Mouse (Mus musculus) heart, postnatal 36 days (tissue): ENCODE data around the gene Olfr6. TPM values are rescaled to one million over a fixed set of nuclear protein-coding genes. Genes with fewer than 3 reads are reported as not detected.
"Not testable (repeated sequence)": the region's sequence is repeated elsewhere in the genome, so short reads cannot be mapped to it uniquely, and the experiment has no call there.

ENCODE experiments used
- DNase-seq, 2 experiments: peaks; one replicate each; pipeline ENCODE4 v3.0.0; 2021 to 2022
- intact Hi-C: fragments of 180-260 bp; cut with DNase I; formaldehyde crosslinking; loops from one replicate; pipeline ENCODE4 v1.15.1; 2025
- total RNA-seq, 2 experiments: library from RNA; stranded (reverse); gene quantifications; 2 replicates each; pipeline ENCODE4 v1.2.3; 2021

Olfr6 gene
- not detected for total RNA-seq

GRCm38 (mm10) chr7:106963837-106964236 lies at the start of gene Olfr6:
Olfr6 (minus strand) TSS chr7:106963937.
- intact Hi-C loops = no loop called here
- no peak for DNase-seq

DNA sequence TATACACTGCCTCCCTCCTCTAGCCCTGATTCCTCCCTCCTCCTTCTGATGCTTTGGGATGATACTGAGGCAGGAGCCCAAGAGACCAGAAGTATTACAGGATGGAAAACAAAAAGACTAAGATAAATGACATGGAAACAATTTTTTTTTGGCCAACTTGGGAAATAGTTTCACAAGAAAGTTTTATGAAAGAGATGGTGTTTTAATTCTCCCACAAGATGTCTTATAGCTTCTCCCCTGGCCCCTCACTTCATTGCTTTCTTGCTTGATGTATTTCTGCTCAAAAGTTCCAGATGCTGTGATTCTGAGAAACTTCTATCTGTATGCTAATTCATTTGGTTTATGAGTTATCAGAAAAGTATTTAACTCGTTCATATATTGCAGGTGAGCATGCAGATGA lies 42.2 kb upstream of the Olfr6 start, which contains the start of gene Olfr2:
Gene Olfr2, minus strand, starts transcription at position 101 of the 400 bp plus-strand sequence.
- DNase-seq = no peak
- intact Hi-C loops = no loop called here

- intact Hi-C loops = no loop called here
- no peak for DNase-seq
Observed at GRCm38 (mm10) chr7:107004169-107004568, 40.4 kb upstream of the Olfr6 start.

GRCm38 (mm10) chr7:107000798-107001197 lies 37.1 kb upstream of the Olfr6 start:
- no peak for DNase-seq
- intact Hi-C loops = no loop called here

GRCm38 (mm10) chr7:106985236-106985635 lies 21.5 kb upstream of the Olfr6 start:
- DNase-seq = no peak
- intact Hi-C loops = no loop called here

- intact Hi-C loops = no loop called here
- DNase-seq = no peak
Observed at GRCm38 (mm10) chr7:106975353-106975752, 11.6 kb upstream of the Olfr6 start, which contains the start of gene Olfr711. Olfr711 (minus strand) TSS chr7:106975453.

DNA sequence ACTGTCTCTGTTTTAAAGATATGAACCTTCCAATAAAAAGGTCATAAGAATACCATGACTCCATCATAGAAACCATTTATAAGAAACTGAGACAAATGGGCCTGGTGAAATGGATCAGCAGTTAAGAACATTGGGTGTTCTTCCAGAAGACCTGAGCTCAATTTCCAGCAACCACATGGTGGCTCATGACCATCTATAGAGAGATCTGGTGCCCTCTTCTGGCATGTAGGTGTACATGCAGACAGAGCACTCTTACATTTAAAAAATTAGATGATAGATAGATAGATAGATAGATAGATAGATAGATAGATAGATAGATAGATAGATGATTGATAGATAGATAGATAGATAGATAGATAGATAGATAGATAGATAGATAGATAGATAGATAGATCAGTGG lies 3.8 kb upstream of the Olfr6 start:
- intact Hi-C loops, DNase-seq: not testable (repeated sequence)

DNA sequence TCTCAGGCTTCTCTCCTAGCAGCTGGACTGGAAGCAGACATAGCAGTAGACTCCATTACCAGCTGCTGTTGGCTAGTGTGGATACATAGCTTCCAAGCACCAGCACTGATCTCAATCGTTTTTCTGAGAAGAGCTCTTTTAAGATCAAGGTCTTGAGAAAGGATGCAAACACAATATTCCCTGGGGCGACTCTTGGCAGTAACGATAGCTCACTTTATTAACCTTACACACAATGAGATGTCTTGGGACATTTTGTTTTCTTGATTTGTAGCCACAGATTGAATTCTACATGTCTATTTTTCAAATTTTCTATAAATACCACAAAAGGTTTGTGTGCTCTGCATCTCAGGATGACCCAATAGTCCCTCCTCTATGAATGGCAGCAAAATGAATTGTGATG lies 15.5 kb downstream of the Olfr6 start, which contains the start of gene Olfr710:
Gene Olfr710, minus strand, starts transcription at position 101 of the 400 bp plus-strand sequence.
- DNase-seq = no peak
- intact Hi-C loops = no loop called here

DNA sequence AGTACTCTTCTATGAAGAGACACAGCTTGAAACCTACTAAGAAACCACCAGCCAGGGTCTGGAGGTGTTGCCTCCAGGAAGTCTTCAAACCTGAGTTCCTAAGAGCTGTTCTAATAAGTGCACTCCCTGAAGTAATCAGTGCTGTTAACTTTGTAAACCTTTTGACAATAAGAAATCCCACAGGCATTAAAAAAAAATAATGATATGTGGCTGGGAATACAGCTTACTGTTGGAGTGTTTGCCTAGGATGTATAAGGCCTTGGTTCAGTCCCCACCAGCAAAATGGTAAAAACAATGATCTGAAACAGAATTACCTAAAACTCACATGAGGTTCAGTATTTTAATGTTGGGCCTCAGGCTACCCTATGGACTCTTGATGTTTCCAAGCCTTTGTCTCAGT lies 31.6 kb downstream of the Olfr6 start, which contains the start of gene Olfr709-ps1:
Gene Olfr709-ps1, minus strand, starts transcription at position 101 of the 400 bp plus-strand sequence.
- DNase-seq = no peak
- intact Hi-C loops = no loop called here

DNA sequence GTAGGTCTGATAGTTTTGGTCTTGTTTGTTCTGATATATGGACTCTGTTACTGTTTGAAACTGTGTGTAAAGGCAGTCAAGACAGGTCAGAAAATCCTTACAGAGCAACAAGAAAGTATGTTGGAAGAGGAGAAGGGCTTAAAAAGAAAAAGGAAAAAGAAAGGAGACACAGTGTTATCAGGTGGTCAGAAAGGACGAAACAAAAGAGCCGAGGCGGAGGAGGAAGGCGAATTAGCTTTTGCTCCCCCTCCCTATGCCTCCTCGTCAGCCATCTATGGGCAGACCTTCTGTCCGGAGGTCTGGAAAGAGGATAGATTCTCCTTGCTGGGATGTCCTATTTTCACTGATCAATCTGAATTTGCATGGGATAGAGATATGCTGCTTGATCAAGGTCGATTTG lies 42.8 kb downstream of the Olfr6 start:
- intact Hi-C loops, DNase-seq: not testable (repeated sequence)

DNA sequence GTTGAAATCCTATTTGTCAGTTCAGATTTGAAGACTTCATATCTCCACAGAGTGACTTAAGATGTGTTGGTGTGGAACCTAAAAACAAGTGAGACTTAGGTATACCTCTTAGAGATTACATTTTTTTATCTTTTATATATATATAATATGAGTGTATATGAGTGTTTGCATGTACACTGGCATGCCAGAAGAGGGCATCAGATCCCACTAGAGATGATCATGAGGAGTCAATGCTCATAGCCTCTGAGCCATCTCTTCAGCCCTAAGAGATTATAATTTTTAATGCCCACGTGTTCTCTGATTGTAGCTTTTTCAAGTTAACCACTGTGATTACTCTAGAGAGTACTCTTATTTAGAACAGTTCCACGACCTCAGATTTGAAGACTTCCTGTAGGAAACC lies 56.1 kb downstream of the Olfr6 start, which contains the start of gene Olfr1532-ps1:
Gene Olfr1532-ps1, plus strand, starts transcription at position 326 of the 400 bp plus-strand sequence.
- DNase-seq = no peak
- intact Hi-C loops = no loop called here

Other genes with a start within 250 kb of the Olfr6 start
- gene Olfr695, start 247.5 kb downstream of the Olfr6 start, total RNA-seq = not detected
- not detected for gene Olfr697, start 221.5 kb downstream of the Olfr6 start, total RNA-seq
- gene Olfr698, start 208.5 kb downstream of the Olfr6 start, total RNA-seq = not detected
- gene Olfr699, start 170.7 kb downstream of the Olfr6 start, total RNA-seq = not detected
- gene Olfr700, start 155.1 kb downstream of the Olfr6 start, total RNA-seq = not detected
- not detected for gene Olfr701, start 149.8 kb downstream of the Olfr6 start, total RNA-seq
- not detected for gene Olfr702, start 130.0 kb downstream of the Olfr6 start, total RNA-seq
- not detected for gene Olfr703, start 120.6 kb downstream of the Olfr6 start, total RNA-seq
- not detected for gene Olfr704, start 100.8 kb downstream of the Olfr6 start, total RNA-seq
- gene Olfr705, start 87.0 kb downstream of the Olfr6 start, total RNA-seq = not detected
- gene Olfr706, start 75.8 kb downstream of the Olfr6 start, total RNA-seq = not detected
- gene Olfr707, start 62.7 kb downstream of the Olfr6 start, total RNA-seq = not detected
- not detected for gene Olfr1532-ps1, start 55.9 kb downstream of the Olfr6 start, total RNA-seq
- not detected for gene Olfr709-ps1, start 31.7 kb downstream of the Olfr6 start, total RNA-seq
- not detected for gene Olfr710, start 15.6 kb downstream of the Olfr6 start, total RNA-seq
- not detected for gene Olfr711, start 11.5 kb upstream of the Olfr6 start, total RNA-seq
- gene Olfr2, start 42.1 kb upstream of the Olfr6 start, total RNA-seq = not detected
- not detected for gene Olfr713, start 67.2 kb upstream of the Olfr6 start, total RNA-seq
- gene Olfr714, start 107.0 kb upstream of the Olfr6 start, total RNA-seq = not detected
- not detected for gene Olfr17, start 129.3 kb upstream of the Olfr6 start, total RNA-seq
- not detected for gene Olfr715b, start 146.4 kb upstream of the Olfr6 start, total RNA-seq
- gene Olfr715, start 167.1 kb upstream of the Olfr6 start, total RNA-seq = not detected
- gene Olfr716, start 174.4 kb upstream of the Olfr6 start, total RNA-seq = not detected
- not detected for gene Nlrp14, start 203.1 kb upstream of the Olfr6 start, total RNA-seq
- not detected for gene Rbmxl2, start 245.5 kb upstream of the Olfr6 start, total RNA-seq